Mouse (Mus musculus) forebrain, postnatal 0 days (tissue): Measurements from ENCODE around the gene Uba1. TPM values are rescaled to one million over a fixed set of nuclear protein-coding genes. Genes with fewer than 3 reads are reported as not detected.
"Not testable (repeated sequence)": the region's sequence is repeated elsewhere in the genome, so short reads cannot be mapped to it uniquely, and the experiment has no call there.

ENCODE experiments used
- ATAC-seq: fragments of 200-750 bp; cut with Nextera tagmentation; 2 replicates; pipeline ENCODE4 v1.8.0; 2017; ENCODE audit warnings: mild to moderate bottlenecking, moderate library complexity
- DNase-seq: peaks from one replicate; pipeline ENCODE4 v3.0.0-alpha.2; 2015
- H3K27ac ChIP-seq: fragments of 300-500 bp; sonication (generic); 2 replicates; pipeline ENCODE4 v1.5.1; 2014; ENCODE audit warnings: low read depth, mild to moderate bottlenecking, antibody characterized with exemption, low read length, moderate library complexity, mixed read lengths
- H3K27me3 ChIP-seq: fragments of 300-500 bp; sonication (generic); 2 replicates; pipeline ENCODE4 v1.6.1; 2014; ENCODE audit warnings: mild to moderate bottlenecking, low read length, mixed read lengths; ENCODE audit not compliant: insufficient read depth
- H3K36me3 ChIP-seq: fragments of 300-500 bp; sonication (generic); 2 replicates; pipeline ENCODE4 v1.6.1; 2014; ENCODE audit warnings: mild to moderate bottlenecking, moderate library complexity; ENCODE audit not compliant: insufficient read depth
- H3K4me1 ChIP-seq: fragments of 300-500 bp; sonication (generic); 2 replicates; pipeline ENCODE4 v1.6.1; 2014; ENCODE audit warnings: antibody characterized with exemption; ENCODE audit not compliant: insufficient read depth
- H3K4me2 ChIP-seq: fragments of 300-500 bp; sonication (generic); 2 replicates; pipeline ENCODE4 v1.6.1; 2014; ENCODE audit warnings: low read depth, mild to moderate bottlenecking, moderate library complexity
- H3K4me3 ChIP-seq: fragments of 300-500 bp; sonication (generic); 2 replicates; pipeline ENCODE4 v1.5.1; 2014; ENCODE audit warnings: low read depth, low read length, mixed read lengths
- H3K9ac ChIP-seq: fragments of 300-500 bp; sonication (generic); 2 replicates; pipeline ENCODE4 v1.6.1; 2014; ENCODE audit warnings: mild to moderate bottlenecking
- H3K9me3 ChIP-seq: fragments of 300-500 bp; sonication (generic); 2 replicates; pipeline ENCODE4 v1.6.1; 2016; ENCODE audit warnings: low read length
- CTCF ChIP-seq: sonication (generic); IDR thresholded peaks from 2 replicates; pipeline ENCODE4 v1.5.1; 2016; ENCODE audit warnings: antibody characterized with exemption, control low read depth, low read depth
- WGBS: fragments of 180-500 bp; shearing (Covaris S2); extraction: QIAGEN DNeasy Blood & Tissue Kit; methylation state at CpG from one replicate; pipeline ENCODE4 v1.1.7; 2014; 5-methylcytosine and 5-hydroxymethylcytosine counted together
- polyA plus RNA-seq: library from polyadenylated mRNA; unstranded; fragments of >200 nt; fragmentation: Nextera tagmentation; extraction: Ambion mirVana; gene quantifications from 2 replicates; pipeline ENCODE4 v1.2.1, GENCODE M21; 2015
- total RNA-seq: library from RNA; depleted of rRNA; stranded (reverse); fragments of >200 nt; gene quantifications from 2 replicates; pipeline ENCODE4 v1.2.3, GENCODE M21; 2014; rRNA removed

The Uba1 gene
- total and polyA plus RNA-seq, 2 experiments from 2014 or later = 300 to 559 TPM

DNA sequence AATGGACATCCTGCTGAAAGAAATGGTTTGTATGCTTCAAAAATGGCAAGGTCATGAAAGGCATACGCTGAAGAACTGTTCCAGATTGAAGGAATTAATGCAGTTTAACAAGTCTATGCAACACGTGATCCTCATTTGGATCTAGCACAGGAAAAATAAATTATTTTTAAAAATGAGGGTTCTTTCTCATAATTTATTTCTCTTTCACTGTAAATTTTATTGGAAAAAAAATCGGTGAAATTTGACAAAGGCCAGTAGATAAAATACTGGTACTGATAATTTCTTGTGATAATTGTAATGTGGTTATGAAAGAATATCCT is 46.9 kb downstream of the Uba1 start:
- H3K9ac ChIP-seq = peak overlapping the region; percentile 77
- DNase-seq (no peak), ATAC-seq (no peak)
- no peaks in the 10 kb centered on the region for H3K36me3 ChIP-seq
- H3K27ac ChIP-seq = no peak overlapping the region; the same call in 1 of the 2 replicates
- no peaks in the 10 kb centered on the region for H3K9me3 ChIP-seq
- H3K4me2 ChIP-seq = peak overlapping the region; percentile 39
- no peak for TF ChIP-seq CTCF
- WGBS = 29% methylated on average over 3 of the region's 3 CpGs
- no peaks in the 10 kb centered on the region for H3K27me3 ChIP-seq
- peak overlapping the region; percentile 57 for H3K4me3 ChIP-seq
- H3K4me1 ChIP-seq = no peaks in the 10 kb centered on the region

- Histone ChIP-seq H3K27me3 (no peaks in the 10 kb centered on the region), H3K36me3 (no peaks in the 10 kb centered on the region), H3K9ac (no peak overlapping the region), H3K4me3 (no peak overlapping the region), H3K4me2 (no peak overlapping the region), H3K27ac (no peak overlapping the region), H3K4me1 (no peaks in the 10 kb centered on the region), H3K9me3 (no peaks in the 10 kb centered on the region)
- ATAC-seq = no peak
- DNase-seq = no peak
- TF ChIP-seq CTCF = no peak
- WGBS = 80% methylated on average over 5 of the region's 5 CpGs
Measured at GRCm38 (mm10) chrX:20728681-20729080, 70.6 kb downstream of the Uba1 start.

- not testable (repeated sequence) for ATAC-seq
- 64% methylated on average over 10 of the region's 10 CpGs for WGBS
Measured at GRCm38 (mm10) chrX:20730048-20730447, 71.9 kb downstream of the Uba1 start.

More at GRCm38 (mm10) chrX:20730048-20730447, 71.9 kb downstream of the Uba1 start:
- not testable (repeated sequence) for H3K36me3 ChIP-seq, H3K4me2 ChIP-seq, H3K27me3 ChIP-seq, H3K4me3 ChIP-seq, H3K27ac ChIP-seq, H3K9me3 ChIP-seq, H3K9ac ChIP-seq, DNase-seq, H3K4me1 ChIP-seq

Other genes starting within 250 kb of the Uba1 start
- 14.2 and 16.2 TPM in 2 replicates for gene Jade3, start 232.6 kb upstream of the Uba1 start, total RNA-seq
- 2.5 and 3.2 TPM in 2 replicates for gene Jade3, start 232.6 kb upstream of the Uba1 start, polyA plus RNA-seq
- gene Rgn, start 108.5 kb upstream of the Uba1 start, total RNA-seq = 0.10 and 0.69 TPM in 2 replicates
- 0.68 and 0.74 TPM in 2 replicates for gene Rgn, start 108.5 kb upstream of the Uba1 start, polyA plus RNA-seq
- gene Rbm10, start 40.8 kb upstream of the Uba1 start, total RNA-seq = 48.9 and 53.9 TPM in 2 replicates
- gene Rbm10, start 40.8 kb upstream of the Uba1 start, polyA plus RNA-seq = 30.6 and 32.3 TPM in 2 replicates
- 104 and 146 TPM in 2 replicates for gene Ndufb11, start 40.7 kb upstream of the Uba1 start, total RNA-seq
- gene Ndufb11, start 40.7 kb upstream of the Uba1 start, polyA plus RNA-seq = 263 and 328 TPM in 2 replicates
- 160 and 194 TPM in 2 replicates for gene Cdk16, start 29.6 kb downstream of the Uba1 start, total RNA-seq
- 149 and 160 TPM in 2 replicates for gene Cdk16, start 29.6 kb downstream of the Uba1 start, polyA plus RNA-seq
- gene Usp11, start 45.6 kb downstream of the Uba1 start, total RNA-seq = 73.7 and 101 TPM in 2 replicates
- gene Usp11, start 45.6 kb downstream of the Uba1 start, polyA plus RNA-seq = 47.6 and 63.8 TPM in 2 replicates
- gene Araf, start 139.5 kb downstream of the Uba1 start, total RNA-seq = 243 and 245 TPM in 2 replicates
- gene Araf, start 139.5 kb downstream of the Uba1 start, polyA plus RNA-seq = 264 and 307 TPM in 2 replicates
- gene Timp1, start 211.8 kb downstream of the Uba1 start, total RNA-seq = 3.0 and 3.6 TPM in 2 replicates
- gene Timp1, start 211.8 kb downstream of the Uba1 start, polyA plus RNA-seq = 2.6 and 4.7 TPM in 2 replicates